Mouse (Mus musculus) MEL (cell line): ENCODE data around the gene Apopt1. TPM values are rescaled to one million over a fixed set of nuclear protein-coding genes. Genes with fewer than 3 reads are reported as not detected.

Experiments used
- DNase-seq: peaks from one replicate; pipeline ENCODE4 v3.0.0; 2011; ENCODE audit warnings: low read depth, low spot score
- H3K27ac ChIP-seq: 2 replicates; pipeline ENCODE4 v1.5.1; 2012; ENCODE audit warnings: low read depth, mild to moderate bottlenecking, control low read depth, low read length, moderate library complexity; ENCODE audit not compliant: control insufficient read depth
- H3K27me3 ChIP-seq, 2 experiments: fragments of 150-350 bp in 1 of 2; sonication (generic) in 1 of 2; 2 replicates each; pipeline ENCODE4 v1.6.1; 2012; ENCODE audit warnings: low read length in 2 of 2, mild to moderate bottlenecking in 2 of 2, improper control_type of control experiment in 1 of 2, moderate library complexity in 1 of 2; ENCODE audit not compliant: insufficient read depth in 2 of 2, control insufficient read depth in 1 of 2
- H3K36me3 ChIP-seq, 2 experiments: 2 replicates each; pipeline ENCODE4 v1.6.1; 2012 to 2014; ENCODE audit warnings: low read length in 2 of 2, improper control_type of control experiment in 1 of 2, inconsistent platforms in 1 of 2, mild to moderate bottlenecking in 1 of 2; ENCODE audit not compliant: insufficient read depth in 2 of 2, control insufficient read depth in 1 of 2
- H3K4me1 ChIP-seq, 2 experiments: fragments of 150-350 bp in 1 of 2; sonication (generic) in 1 of 2; 2 replicates each; pipeline ENCODE4 v1.6.1; 2012; ENCODE audit warnings: low read length in 2 of 2, improper control_type of control experiment in 1 of 2, mild to moderate bottlenecking in 1 of 2; ENCODE audit not compliant: insufficient read depth in 2 of 2, control insufficient read depth in 1 of 2
- H3K4me3 ChIP-seq, 2 experiments: fragments of 150-350 bp in 1 of 2; sonication (generic) in 1 of 2; 2 replicates each; pipeline ENCODE4 v1.5.1; 2012; ENCODE audit warnings: low read depth in 2 of 2, low read length in 2 of 2, mild to moderate bottlenecking in 2 of 2, moderate library complexity in 2 of 2, control low read depth in 1 of 2, improper control_type of control experiment in 1 of 2; ENCODE audit not compliant: control insufficient read depth in 1 of 2, insufficient read depth in 1 of 2
- H3K79me2 ChIP-seq: 2 replicates; pipeline ENCODE4 v1.6.1; 2012; ENCODE audit warnings: mild to moderate bottlenecking, low read length, moderate library complexity; ENCODE audit not compliant: control insufficient read depth, poor library complexity, insufficient read depth
- H3K9ac ChIP-seq: 2 replicates; pipeline ENCODE4 v1.6.1; 2012; ENCODE audit warnings: low read depth, mild to moderate bottlenecking, control low read depth, low read length, moderate library complexity; ENCODE audit not compliant: control insufficient read depth, poor library complexity, severe bottlenecking
- H3K9me3 ChIP-seq: fragments of 150-350 bp; sonication (generic); replicated peaks from 2 replicates; pipeline ENCODE4 v1.6.1; 2012; ENCODE audit warnings: mild to moderate bottlenecking, low read length, improper control_type of control experiment, moderate library complexity; ENCODE audit not compliant: insufficient read depth
- CHD1 ChIP-seq: IDR thresholded peaks from 2 replicates; pipeline ENCODE4 v1.6.1; 2012; ENCODE audit warnings: low read depth, mild to moderate bottlenecking, inconsistent platforms, low read length, improper control_type of control experiment
- CTCF ChIP-seq, 3 experiments: IDR thresholded peaks in 2 of 3; conservative IDR thresholded peaks in 1 of 3; 2 replicates each; pipeline ENCODE4 v1.5.1; 2011 to 2012; ENCODE audit warnings: low read length in 3 of 3, low read depth in 2 of 3, mild to moderate bottlenecking in 2 of 3, improper control_type of control experiment in 1 of 3, inconsistent platforms in 1 of 3, mixed read lengths in 1 of 3, moderate library complexity in 1 of 3; ENCODE audit not compliant: control insufficient read depth in 1 of 3, insufficient read depth in 1 of 3, poor library complexity in 1 of 3, severe bottlenecking in 1 of 3
- ETS1 ChIP-seq: IDR thresholded peaks from 2 replicates; pipeline ENCODE4 v1.6.1; 2012; ENCODE audit warnings: low read depth, mild to moderate bottlenecking, inconsistent platforms, low read length, improper control_type of control experiment, moderate library complexity
- HCFC1 ChIP-seq: IDR thresholded peaks from 2 replicates; pipeline ENCODE4 v1.6.1; 2012; ENCODE audit warnings: low read depth, mild to moderate bottlenecking, inconsistent platforms, low read length, improper control_type of control experiment, moderate library complexity
- KAT2A ChIP-seq: conservative IDR thresholded peaks from 2 replicates; pipeline ENCODE4 v1.6.1; 2012; ENCODE audit warnings: low read depth, low read length, improper control_type of control experiment, inconsistent platforms
- MAZ ChIP-seq: IDR thresholded peaks from 2 replicates; pipeline ENCODE4 v1.6.1; 2012; ENCODE audit warnings: low read depth, mild to moderate bottlenecking, inconsistent platforms, low read length, improper control_type of control experiment
- NELFE ChIP-seq: IDR thresholded peaks from 2 replicates; pipeline ENCODE4 v1.6.1; 2011; ENCODE audit warnings: low read depth, low read length, improper control_type of control experiment
- POLR2A ChIP-seq, 2 experiments: IDR thresholded peaks; 2 replicates each; pipeline ENCODE4 v1.6.1; 2011 to 2012; ENCODE audit warnings: low read length in 2 of 2, mild to moderate bottlenecking in 2 of 2, control low read depth in 1 of 2, improper control_type of control experiment in 1 of 2, low read depth in 1 of 2, moderate library complexity in 1 of 2; ENCODE audit not compliant: control insufficient read depth in 1 of 2, insufficient read depth in 1 of 2, poor library complexity in 1 of 2
- SIN3A ChIP-seq: IDR thresholded peaks from 2 replicates; pipeline ENCODE4 v1.6.1; 2012; ENCODE audit warnings: low read length, improper control_type of control experiment, inconsistent platforms
- TBP ChIP-seq: IDR thresholded peaks from 2 replicates; pipeline ENCODE4 v1.8.0; 2011; ENCODE audit warnings: low read depth, low read length, improper control_type of control experiment
- TCF12 ChIP-seq: IDR thresholded peaks from 2 replicates; pipeline ENCODE4 v1.6.1; 2014; ENCODE audit warnings: low read depth, mild to moderate bottlenecking, inconsistent platforms, low read length, improper control_type of control experiment, moderate library complexity
- USF1 ChIP-seq: IDR thresholded peaks from 2 replicates; pipeline ENCODE4 v1.6.1; 2014; ENCODE audit warnings: low read depth, mild to moderate bottlenecking, inconsistent platforms, low read length, improper control_type of control experiment, moderate library complexity
- USF2 ChIP-seq, 2 experiments: IDR thresholded peaks; 2 replicates each; pipeline ENCODE4 v1.6.1; 2011 to 2012; ENCODE audit warnings: improper control_type of control experiment in 2 of 2, low read length in 2 of 2, borderline replicate concordance in 1 of 2, inconsistent platforms in 1 of 2, low read depth in 1 of 2, mild to moderate bottlenecking in 1 of 2; ENCODE audit not compliant: insufficient read depth in 1 of 2
- ZKSCAN1 ChIP-seq: IDR thresholded peaks from 2 replicates; pipeline ENCODE4 v1.6.1; 2012; ENCODE audit warnings: low read depth, mild to moderate bottlenecking, inconsistent platforms, low read length, improper control_type of control experiment, moderate library complexity
- ZNF384 ChIP-seq: IDR thresholded peaks from 2 replicates; pipeline ENCODE4 v1.6.1; 2012; ENCODE audit warnings: low read depth, mild to moderate bottlenecking, inconsistent platforms, low read length, improper control_type of control experiment
- polyA plus RNA-seq, 2 experiments: library from polyadenylated mRNA; stranded (reverse) in 1 of 2; unstranded in 1 of 2; fragments of >175 nt in 1 of 2; fragments of >200 nt in 1 of 2; gene quantifications; 2 replicates each; pipeline versions ENCODE4 v1.2.1 to v1.2.4; 2012; ENCODE audit warnings: low replicate concordance in 2 of 2, low read depth in 1 of 2; ENCODE audit not compliant: insufficient read length in 2 of 2, insufficient read depth in 1 of 2, missing spikeins in 1 of 2
- total RNA-seq: library from RNA; depleted of rRNA; stranded (reverse); fragments of 300-350 nt; gene quantifications from 2 replicates; pipeline ENCODE4 v1.2.3, GENCODE M21; 2012

Gene Apopt1
- total and polyA plus RNA-seq, 3 experiments, result 25.7 to 46.5 TPM; not detected in 1

DNA sequence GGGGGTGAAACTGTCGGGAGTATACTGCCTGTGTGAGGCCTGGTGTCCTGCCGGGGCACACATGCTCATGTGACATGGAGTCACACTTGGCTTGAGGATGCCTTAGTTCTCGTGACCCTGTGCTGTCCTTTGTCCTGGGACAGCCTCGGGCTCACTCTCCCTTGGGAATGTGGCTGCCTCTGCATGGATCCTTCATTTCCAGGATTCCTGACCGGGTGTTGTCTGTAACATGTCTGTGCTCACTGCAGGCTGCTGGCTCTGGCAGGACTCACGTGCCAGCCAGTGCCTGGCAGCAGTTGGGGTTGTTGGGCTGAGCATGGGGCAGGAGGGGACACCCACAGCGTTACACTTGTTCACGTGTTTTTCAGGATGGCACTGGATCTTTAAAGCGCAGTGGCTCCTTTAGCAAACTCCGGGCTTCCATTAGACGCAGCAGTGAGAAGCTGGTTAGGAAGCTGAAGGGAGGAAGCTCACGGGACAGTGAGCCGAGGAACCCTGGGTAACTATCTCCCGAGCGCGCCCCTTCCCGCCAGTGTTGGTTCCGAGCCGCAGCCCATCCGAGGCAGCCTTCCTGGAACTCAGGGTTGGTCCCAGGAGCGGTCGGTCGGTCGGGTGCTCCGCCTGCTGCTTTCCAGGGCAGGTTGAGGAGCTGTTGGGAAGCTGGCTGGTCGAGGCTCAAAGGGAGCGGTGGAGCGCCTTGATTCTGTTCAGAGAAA is 82.3 kb downstream of the Apopt1 start:
- DNase-seq, result no peak
- 0 out of 4 replicates have a peak, but pooled peaks cover 0 to 2% of the 10 kb centered on the region in 2 experiments for H3K4me1 ChIP-seq
- H3K27ac ChIP-seq, result no peak overlapping the region
- H3K9me3 ChIP-seq, result no peaks in the 10 kb centered on the region
- no peaks in the 10 kb centered on the region for H3K27me3 ChIP-seq
- H3K4me3 ChIP-seq, result no peak overlapping the region
- no peaks in the 10 kb centered on the region for H3K79me2 ChIP-seq
- peaks cover 0 to 2% of the 10 kb centered on the region in 2 experiments; a peak in 1 of 4 replicates for H3K36me3 ChIP-seq
- no peak overlapping the region for H3K9ac ChIP-seq
- TF ChIP-seq TBP (no peak), USF2 (IDR thresholded peaks at IDR 0.05; ENCODE audit: borderline replicate concordance in 1 of 2, insufficient read depth in 1 of 2, low read depth in 1 of 2, low read length in 2 of 2) (no peak), USF1 (no peak), CHD1 (no peak), CTCF (IDR thresholded peaks at IDR 0.05 in 2 of 3, conservative IDR thresholded peaks at IDR 0.05 in 1 of 3; ENCODE audit: control insufficient read depth in 1 of 3, insufficient read depth in 1 of 3, low read depth in 2 of 3, low read length in 3 of 3, poor library complexity in 1 of 3, severe bottlenecking in 1 of 3) (no peak), KAT2A (no peak), ETS1 (no peak), ZKSCAN1 (no peak), TCF12 (no peak), MAZ (no peak), POLR2A (IDR thresholded peaks at IDR 0.05; ENCODE audit: control insufficient read depth in 1 of 2, insufficient read depth in 1 of 2, low read depth in 1 of 2, low read length in 2 of 2, poor library complexity in 1 of 2) (no peak), HCFC1 (no peak)

DNA sequence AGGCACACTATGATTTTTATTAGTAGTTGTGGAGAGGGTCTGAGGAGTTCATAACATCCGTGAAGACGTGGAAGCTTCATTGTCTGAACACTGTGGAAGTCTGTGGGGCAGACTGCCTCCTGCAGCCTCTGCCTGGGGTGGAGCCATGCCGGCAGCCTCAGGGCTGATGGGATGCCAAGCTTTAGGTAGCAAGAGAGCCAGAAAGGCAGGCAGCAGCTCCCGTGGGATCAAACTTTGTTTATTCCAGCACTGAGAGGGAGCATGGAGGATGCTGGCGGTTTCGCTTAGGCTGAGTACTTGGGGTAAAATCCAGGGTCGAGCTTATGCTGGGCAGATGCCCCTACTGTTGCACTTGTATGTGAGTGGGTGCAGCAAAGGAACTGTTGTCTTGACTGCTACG is 84.2 kb downstream of the Apopt1 start:
- Histone ChIP-seq H3K79me2 (no peaks in the 10 kb centered on the region), H3K9me3 (no peaks in the 10 kb centered on the region), H3K4me3 (no peak overlapping the region), H3K36me3 (no peaks in the 10 kb centered on the region; a peak in 1 of 4 replicates), H3K9ac (no peak overlapping the region), H3K27ac (no peak overlapping the region), H3K4me1 (0 out of 4 replicates have a peak, but pooled peaks cover 0 to 2% of the 10 kb centered on the region in 2 experiments), H3K27me3 (no peaks in the 10 kb centered on the region)
- no peak for DNase-seq
- TF ChIP-seq SIN3A, result no peak
- no peak for TF ChIP-seq ZKSCAN1
- no peak for TF ChIP-seq HCFC1
- no peak for TF ChIP-seq ZNF384
- no peak for TF ChIP-seq NELFE
